Mouse (Mus musculus) heart, postnatal 14 days (tissue): Measurements from ENCODE around the gene Lrrk1. TPM values are rescaled to one million over a fixed set of nuclear protein-coding genes. Genes with fewer than 3 reads are reported as not detected.
"Not testable (repeated sequence)": the region's sequence is repeated elsewhere in the genome, so short reads cannot be mapped to it uniquely, and the experiment has no call there.

Experiments used
- DNase-seq, 2 experiments: peaks; one replicate each; pipeline ENCODE4 v3.0.0; 2021 to 2022
- intact Hi-C: fragments of 180-260 bp; cut with DNase I; formaldehyde crosslinking; loops from one replicate; pipeline ENCODE4 v1.15.1; 2025
- total RNA-seq, 2 experiments: library from RNA; stranded (reverse); gene quantifications; 2 replicates each; pipeline ENCODE4 v1.2.3; 2021

Gene Lrrk1
- total RNA-seq, 2 experiments from 2014 or later: 9.1 to 10.5 TPM

DNA sequence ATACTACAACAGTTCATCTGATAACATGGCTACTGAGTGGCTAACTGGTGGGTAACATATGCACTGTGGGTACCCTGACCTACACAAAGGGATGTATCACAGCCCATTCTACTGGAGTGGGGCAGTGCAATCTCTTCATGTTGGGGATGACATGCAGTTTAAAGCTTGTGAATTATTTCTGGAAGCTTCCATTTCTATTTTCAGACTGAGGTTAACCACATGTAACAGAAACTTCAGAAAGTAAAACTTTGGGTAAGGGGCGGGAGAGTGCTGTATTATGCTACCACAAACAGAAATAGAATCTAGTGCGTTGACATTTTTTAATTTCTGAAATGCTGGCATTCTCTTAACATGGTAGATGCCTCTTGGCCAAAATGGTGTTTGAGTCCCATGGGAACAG, 178.2 kb downstream of the Lrrk1 start:
- DNase-seq: no peak
- intact Hi-C loops: no loop called here

- DNase-seq: no peak
- intact Hi-C loops: loop anchor here (5.0 kb wide), 1 partner anchor 46 kb away; no protein-coding TSS in a partner anchor
Observed at GRCm38 (mm10) chr7:66201657-66202056, 186.5 kb downstream of the Lrrk1 start.

DNA sequence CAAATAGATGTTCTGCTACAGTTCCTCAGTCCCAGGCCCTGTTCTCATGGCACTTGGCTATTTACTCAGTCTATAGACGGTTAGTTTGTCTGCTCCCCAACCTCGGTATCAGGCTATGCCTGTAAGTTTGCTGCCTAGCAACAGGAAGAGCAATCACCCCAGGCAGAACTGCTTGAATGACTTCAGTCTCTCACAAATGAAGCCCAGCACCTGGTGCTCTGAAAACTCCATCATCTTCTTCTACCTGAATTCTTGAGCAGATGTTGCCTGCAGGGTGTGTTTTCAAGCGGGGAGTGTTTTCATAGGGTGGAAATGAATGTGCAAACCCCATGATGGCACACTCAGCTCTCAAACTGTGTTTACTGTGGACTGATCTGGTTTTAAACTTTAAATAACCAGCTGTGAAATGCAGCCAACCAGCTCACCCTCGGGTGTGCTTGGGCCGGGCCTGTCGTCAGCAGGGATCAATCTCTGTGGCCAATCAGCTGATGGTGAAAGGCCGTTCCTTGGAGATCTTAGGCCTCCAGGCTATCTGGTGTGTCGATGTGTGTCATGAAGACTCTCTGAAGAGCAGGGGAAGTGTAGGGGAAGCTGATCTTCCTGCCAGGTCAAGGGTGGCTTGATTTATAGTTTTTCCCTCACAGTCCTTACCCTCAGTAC, 187.2 kb downstream of the Lrrk1 start:
- intact Hi-C loops: loop anchor here (5.0 kb wide), 1 partner anchor 46 kb away; no protein-coding TSS in a partner anchor
- no peak for DNase-seq

DNA sequence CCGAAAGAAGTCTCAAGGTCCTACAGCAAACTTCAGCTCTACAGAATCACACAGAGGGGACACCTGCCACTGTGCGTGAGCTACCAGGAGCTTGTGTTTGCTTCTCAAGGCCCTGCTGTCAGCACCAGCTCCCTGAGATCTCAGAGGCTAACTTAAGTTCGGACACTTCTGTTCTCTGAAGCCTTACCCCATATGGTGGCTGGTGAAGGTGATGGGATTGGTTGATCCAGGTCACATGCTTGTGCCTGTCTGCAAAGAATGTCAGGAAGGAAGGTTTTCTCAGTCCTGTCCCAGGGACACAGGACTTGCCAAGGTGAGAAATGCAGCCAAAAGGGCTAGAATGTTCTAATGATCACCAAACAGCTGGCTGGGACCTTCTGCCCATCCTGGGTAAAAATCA, 187.8 kb downstream of the Lrrk1 start:
- intact Hi-C loops: loop anchor here (5.0 kb wide), 1 partner anchor 47 kb away; no protein-coding TSS in a partner anchor
- DNase-seq: no peak

DNA sequence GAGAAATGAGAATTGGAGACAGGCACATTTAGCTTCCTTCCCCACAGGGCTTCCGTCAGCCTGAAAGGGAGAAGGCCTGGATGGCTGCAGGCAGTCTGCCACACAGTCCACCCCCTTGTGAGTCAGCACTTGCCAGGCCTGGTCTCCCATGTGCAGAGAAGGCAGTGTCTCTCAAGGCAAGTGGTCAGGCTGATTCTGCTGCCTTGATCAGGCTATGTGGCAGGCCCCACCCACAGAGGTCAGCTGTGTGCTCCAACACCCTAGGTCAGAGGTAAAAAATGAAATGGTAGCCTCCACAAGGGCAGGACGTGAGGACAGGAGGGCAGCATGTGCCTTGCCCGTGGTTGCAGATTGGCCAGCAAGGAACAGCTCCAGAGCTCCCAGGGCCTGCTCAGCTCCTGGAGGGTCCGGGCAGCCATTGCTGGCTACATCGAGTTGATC, 188.7 kb downstream of the Lrrk1 start:
- intact Hi-C loops: loop anchor here (5.0 kb wide), 2 partner anchors 42 to 92 kb away; partner anchors contain the start of gene Chsy1

DNA sequence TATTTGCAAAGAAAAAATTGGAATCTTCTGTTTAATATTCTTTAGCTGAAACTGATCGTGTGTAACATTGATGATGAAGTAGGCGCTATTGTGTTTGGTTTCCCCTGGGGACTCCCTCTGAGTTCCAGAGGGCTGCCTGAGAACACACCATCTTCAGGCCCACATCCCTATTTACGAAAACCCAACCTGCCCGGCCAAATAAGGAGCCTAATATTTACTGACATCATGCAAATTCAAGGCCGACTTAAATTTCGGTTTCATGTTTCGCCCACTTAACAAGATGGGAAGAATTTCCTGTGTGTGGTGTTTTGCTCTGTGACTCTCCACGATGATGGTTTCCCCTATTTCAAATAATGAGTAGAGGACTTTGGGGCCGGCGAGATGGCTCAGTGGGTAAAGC, 189.7 kb downstream of the Lrrk1 start:
- intact Hi-C loops: loop anchor here (5.0 kb wide), 2 partner anchors 41 to 91 kb away; partner anchors contain the start of gene Chsy1
- no peak for DNase-seq

More for the DNA sequence above, 188.7 kb downstream of the Lrrk1 start:
- DNase-seq: peak; percentile 45 to 49

GRCm38 (mm10) chr7:66196609-66197445, 191.3 kb downstream of the Lrrk1 start:
- peak; percentile 64 to 66 for DNase-seq
- intact Hi-C loops: loop anchor here (5.0 kb wide), 2 partner anchors 40 to 90 kb away; partner anchors contain the start of gene Chsy1

GRCm38 (mm10) chr7:66195881-66196280, 192.3 kb downstream of the Lrrk1 start:
- no peak for DNase-seq
- intact Hi-C loops: loop anchor here (5.0 kb wide), 2 partner anchors 39 to 89 kb away; partner anchors contain the start of gene Chsy1

- intact Hi-C loops: no loop called here
- no peak for DNase-seq
Observed at GRCm38 (mm10) chr7:66194511-66194910, 193.6 kb downstream of the Lrrk1 start.

DNA sequence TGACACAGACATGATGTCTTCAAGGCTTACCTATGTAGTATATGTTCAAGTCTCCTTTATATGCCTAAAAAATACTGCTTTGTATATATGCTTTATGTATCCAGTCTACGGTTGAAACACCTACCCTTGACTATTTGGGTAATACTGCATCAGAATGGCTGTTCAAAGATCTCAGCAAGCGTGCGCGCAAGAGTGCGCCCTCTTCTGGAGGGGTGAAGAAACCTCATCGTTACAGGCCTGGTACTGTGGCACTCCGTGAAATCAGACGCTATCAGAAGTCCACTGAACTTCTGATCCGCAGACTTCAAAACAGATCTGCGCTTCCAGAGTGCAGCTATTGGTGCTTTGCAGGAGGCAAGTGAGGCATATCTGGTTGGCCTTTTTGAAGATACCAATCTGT, 197.8 kb downstream of the Lrrk1 start:
- DNase-seq, intact Hi-C loops: not testable (repeated sequence)

GRCm38 (mm10) chr7:66187581-66188231, 200.4 kb downstream of the Lrrk1 start:
- no peak for DNase-seq
- intact Hi-C loops: no loop called here

GRCm38 (mm10) chr7:66185370-66185769, 202.8 kb downstream of the Lrrk1 start:
- no peak for DNase-seq
- intact Hi-C loops: no loop called here

DNA sequence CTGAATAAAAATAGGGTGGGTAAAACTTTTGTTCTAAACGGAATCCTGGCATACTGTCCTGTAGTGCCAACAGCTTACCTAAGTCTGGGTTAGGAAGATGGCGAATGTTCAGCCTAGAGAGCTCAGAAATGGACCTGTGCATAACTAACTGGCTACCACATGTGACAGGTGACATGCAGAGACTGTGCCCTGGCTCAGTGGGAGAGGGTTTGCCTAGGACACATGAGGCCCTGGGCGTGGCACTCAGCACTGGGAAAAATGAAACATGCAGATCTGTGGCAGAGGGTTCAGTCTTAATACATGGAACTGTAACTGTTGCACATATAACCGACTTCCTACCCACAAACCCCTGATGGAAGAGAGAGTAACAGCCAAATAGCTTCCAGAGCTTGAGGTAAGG, 204.1 kb downstream of the Lrrk1 start:
- intact Hi-C loops: loop anchor here (5.0 kb wide), 1 partner anchor 72 kb away; no protein-coding TSS in a partner anchor
- no peak for DNase-seq

DNA sequence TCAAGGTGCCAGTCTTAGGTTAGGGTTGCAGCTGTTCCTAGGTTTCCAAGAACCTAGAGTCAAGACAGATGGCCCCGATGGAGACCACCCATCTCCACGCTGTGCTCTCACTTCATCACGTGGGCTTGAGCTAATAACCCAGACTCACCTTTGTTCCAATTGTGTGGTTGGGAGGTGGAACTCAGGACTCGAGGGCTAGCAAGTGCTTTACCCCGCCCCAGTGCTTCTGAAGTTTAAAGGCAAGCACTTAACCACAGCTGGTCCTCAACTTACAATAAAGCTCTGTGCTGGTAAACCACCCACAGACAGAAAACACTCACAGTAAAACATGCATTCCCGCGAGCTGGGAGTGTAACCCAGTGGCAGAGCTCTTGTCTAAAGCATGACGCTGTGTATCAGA, 204.7 kb downstream of the Lrrk1 start:
- intact Hi-C loops: loop anchor here (5.0 kb wide), 1 partner anchor 71 kb away; no protein-coding TSS in a partner anchor
- no peak for DNase-seq

- intact Hi-C loops: loop anchor here (5.0 kb wide), 1 partner anchor 70 kb away; no protein-coding TSS in a partner anchor
- DNase-seq: no peak
Observed at GRCm38 (mm10) chr7:66182075-66182715, 206.0 kb downstream of the Lrrk1 start.

- intact Hi-C loops: loop anchor here (5.0 kb wide), 1 partner anchor 69 kb away; no protein-coding TSS in a partner anchor
- DNase-seq: no peak
Observed at GRCm38 (mm10) chr7:66180711-66181365, 207.3 kb downstream of the Lrrk1 start.

GRCm38 (mm10) chr7:66180260-66180659, 207.9 kb downstream of the Lrrk1 start:
- no peak for DNase-seq
- intact Hi-C loops: loop anchor here (5.0 kb wide), 1 partner anchor 68 kb away; no protein-coding TSS in a partner anchor

DNA sequence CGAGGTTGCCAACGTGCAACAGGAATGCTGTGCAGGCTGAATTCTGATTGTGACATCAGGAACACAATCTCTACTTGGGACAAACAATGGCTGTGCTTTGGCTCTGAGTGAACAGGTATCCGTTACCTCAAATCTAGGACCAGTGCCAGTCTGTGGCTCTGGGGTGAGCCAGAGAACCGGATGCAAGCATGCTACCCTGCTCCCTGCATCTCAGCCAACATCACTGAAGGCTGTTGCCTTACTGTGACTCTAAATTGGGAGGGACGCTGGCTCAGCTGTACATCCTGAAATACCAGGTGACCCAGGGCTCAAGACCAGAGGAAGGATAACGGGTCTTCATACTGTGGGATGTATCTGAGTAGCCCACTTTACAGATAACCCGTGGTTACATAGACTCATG, 208.4 kb downstream of the Lrrk1 start:
- no peak for DNase-seq
- intact Hi-C loops: loop anchor here (5.0 kb wide), 1 partner anchor 67 kb away; no protein-coding TSS in a partner anchor

DNA sequence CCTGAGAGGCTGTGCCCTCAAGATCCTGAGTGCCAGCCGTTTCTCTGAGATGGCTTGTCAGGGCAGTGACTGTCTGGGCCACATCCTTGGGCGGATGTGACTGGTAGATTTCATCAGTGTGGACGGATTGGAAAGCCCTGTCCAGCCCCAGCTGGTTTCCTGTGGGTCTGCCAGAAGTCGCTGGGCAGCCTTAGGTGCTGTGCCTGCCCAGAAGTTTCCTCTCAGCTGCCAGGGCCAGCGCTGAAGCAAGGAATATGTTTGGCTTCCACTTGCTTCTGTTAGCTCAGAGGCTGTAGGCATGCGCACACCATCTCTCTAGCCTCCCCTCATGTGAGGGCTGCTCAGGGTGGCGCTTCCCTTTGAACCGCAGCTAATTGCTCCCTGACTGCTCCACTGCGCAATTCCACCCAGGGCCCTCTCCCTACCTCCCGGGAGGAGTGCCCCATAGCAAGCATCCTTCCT, 209.0 kb downstream of the Lrrk1 start:
- intact Hi-C loops: no loop called here

More for the DNA sequence above, 209.0 kb downstream of the Lrrk1 start:
- peak; percentile 28 to 55 for DNase-seq
